Mouse (Mus musculus) brain, embryonic 14.5 days (tissue): ENCODE results near the gene Inf2. TPM values are rescaled to one million over a fixed set of nuclear protein-coding genes. Genes with fewer than 3 reads are reported as not detected.

Experiments
- DNase-seq: peaks from one replicate; pipeline ENCODE4 v3.0.0-alpha.2; 2011; ENCODE audit warnings: low read depth
- CTCF ChIP-seq: fragments of 200-500 bp; IDR thresholded peaks from 2 replicates; pipeline ENCODE4 v1.5.1; 2012; ENCODE audit warnings: inconsistent platforms, mild to moderate bottlenecking, moderate library complexity, borderline replicate concordance; ENCODE audit not compliant: insufficient read depth, insufficient read length; ENCODE audit errors: extremely low read depth
- POLR2A ChIP-seq: fragments of 200-500 bp; IDR thresholded peaks from 2 replicates; pipeline ENCODE4 v1.6.1; 2012; ENCODE audit warnings: mild to moderate bottlenecking, inconsistent platforms, borderline replicate concordance; ENCODE audit not compliant: poor library complexity, insufficient read depth, insufficient read length, severe bottlenecking; ENCODE audit errors: extremely low read depth
- polyA plus RNA-seq: library from polyadenylated mRNA; depleted of rRNA; stranded (reverse); fragments of >200 nt; gene quantifications from 2 replicates; pipeline ENCODE4 v1.2.3, GENCODE M21; 2012; rRNA removed

Gene Inf2
- polyA plus RNA-seq, 1 experiment, result 8.4 TPM

DNA sequence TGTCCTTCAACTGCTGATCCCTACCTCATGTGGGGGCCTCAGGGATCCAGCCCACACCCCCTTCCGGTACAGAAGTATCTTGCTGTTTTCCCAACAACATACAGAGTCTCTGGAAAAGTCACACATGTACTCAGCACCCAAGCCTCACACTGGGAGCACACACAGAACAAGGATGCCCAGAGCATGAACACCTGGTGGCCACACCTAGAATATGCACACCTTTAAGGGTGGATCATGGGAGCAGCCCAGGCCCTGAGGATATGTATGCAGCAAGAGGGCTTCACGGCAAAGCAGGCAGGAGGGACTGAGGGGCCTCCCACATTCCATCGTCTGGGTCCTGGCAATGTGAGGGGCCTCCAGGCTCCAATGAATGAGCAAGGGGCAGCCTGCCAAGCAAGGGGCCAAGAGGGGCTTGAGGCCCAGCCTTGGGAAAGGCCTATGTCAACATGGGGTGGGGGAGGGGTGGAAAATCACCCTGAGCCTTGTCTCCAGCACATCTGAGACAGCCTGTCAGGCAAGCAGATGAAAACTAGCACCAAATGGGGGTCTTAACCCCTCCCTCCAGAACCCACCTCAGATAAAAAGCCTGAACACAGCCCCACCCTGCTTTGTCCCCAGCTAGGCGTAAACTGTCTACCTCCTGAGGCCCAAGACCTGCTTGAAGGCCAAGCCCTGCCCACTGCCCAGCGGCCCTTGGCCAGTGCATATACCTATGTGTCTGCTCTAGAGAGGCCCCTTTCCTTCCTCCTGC is 72.2 kb downstream of the Inf2 start:
- peak; percentile 96 for DNase-seq

DNA sequence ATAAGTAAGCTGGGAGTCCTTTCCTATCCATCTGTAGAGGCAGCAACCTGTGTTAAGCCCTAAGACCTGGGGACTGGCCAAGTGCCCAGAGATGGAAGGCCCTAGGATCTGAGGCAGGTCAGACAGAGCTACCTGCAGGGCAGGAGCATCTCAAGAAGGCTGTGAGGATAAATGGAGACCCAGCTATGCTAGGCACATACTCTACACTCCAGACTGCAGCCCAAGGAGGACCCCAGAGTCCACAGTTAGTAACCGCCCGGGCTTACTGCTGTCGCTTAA is 72.7 kb downstream of the Inf2 start:
- DNase-seq, result no peak
- TF ChIP-seq POLR2A, result no peak
- no peak for TF ChIP-seq CTCF

More for the DNA sequence above, 72.2 kb downstream of the Inf2 start:
- TF ChIP-seq CTCF (no peak), POLR2A (no peak)

DNA sequence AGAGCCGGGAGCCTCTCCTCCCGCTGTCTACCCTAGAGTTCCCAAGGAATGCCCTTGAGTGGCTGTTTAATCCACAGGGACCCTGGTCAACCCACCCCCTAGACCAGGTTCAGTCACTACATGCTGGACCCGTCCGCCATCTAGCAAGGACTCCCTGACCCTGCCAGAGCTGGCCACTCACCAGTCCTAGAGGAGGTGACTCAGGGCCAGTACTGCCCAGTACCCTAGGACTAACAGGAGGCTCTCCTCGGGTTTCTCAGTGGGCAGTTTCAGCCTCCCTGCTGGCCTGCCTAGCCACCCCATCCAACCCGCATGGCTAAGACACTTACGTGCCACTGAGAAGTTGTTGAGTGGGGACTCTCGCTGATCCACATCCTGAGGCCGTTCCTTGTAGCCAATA is 73.3 kb downstream of the Inf2 start:
- DNase-seq, result no peak
- TF ChIP-seq CTCF, result no peak
- no peak for TF ChIP-seq POLR2A

DNA sequence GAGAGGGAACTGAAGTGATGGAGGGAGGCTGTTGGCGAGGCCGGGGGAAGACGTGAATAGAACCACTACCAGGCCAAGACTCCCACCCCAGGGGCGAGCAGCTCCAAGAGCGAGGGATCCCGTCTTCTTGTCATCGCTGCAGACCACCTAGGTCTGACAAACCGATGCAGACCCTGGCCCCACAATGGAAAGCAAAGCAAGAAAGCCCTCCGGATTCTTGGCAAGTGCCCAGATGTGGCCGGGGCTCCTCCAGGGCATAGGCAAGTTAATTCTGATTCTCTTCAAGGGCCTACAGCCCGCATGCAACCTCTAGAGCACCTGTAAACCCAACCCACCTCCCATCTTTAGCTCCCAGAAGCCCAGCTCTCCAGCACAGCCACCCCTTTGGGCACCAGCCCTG is 74.7 kb downstream of the Inf2 start:
- no peak for TF ChIP-seq POLR2A
- DNase-seq, result peak; percentile 47

DNA sequence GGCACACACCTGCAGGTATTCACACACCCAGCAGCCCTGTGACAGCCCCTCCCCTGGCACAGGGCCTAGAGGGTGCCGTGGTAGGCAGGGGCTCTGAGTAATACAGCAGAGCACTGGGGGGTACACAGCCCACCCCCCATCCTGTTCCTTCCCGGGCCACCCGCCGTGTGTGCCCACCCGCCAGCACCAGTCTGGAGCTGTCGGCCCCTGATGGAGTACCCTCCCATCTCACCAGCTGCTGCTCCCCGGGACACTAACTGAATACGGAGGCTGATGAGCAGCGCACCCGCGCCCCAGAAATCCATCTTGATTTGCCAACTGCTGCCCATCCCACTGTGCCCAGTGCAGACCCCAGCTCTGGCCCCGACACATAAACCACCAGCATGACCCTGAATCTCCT is 75.1 kb downstream of the Inf2 start:
- DNase-seq, result peak; percentile 72
- no peak for TF ChIP-seq POLR2A
- no peak for TF ChIP-seq CTCF

DNA sequence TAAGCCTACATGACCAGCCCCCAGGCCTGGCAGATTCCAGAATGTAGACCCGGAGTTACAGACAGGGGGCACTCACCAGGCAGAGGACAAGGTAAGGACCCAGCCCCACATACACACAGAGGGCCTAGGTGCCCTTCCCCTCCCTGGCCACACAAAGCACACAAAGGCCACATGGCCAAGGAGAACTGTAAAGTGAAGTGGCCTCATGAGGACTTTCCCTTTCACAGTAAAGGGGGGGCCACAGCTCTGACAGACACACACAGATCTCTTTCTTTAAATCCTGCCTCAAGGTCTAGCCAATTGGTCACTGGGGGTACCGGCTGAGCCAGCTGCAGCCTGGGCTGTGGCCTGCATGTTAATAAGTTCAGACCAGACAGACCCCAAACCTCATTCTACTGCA is 75.5 kb downstream of the Inf2 start:
- DNase-seq, result peak; percentile 91
- no peak for TF ChIP-seq POLR2A
- TF ChIP-seq CTCF, result peak; percentile 19; the same call in 1 of the 2 replicates

DNA sequence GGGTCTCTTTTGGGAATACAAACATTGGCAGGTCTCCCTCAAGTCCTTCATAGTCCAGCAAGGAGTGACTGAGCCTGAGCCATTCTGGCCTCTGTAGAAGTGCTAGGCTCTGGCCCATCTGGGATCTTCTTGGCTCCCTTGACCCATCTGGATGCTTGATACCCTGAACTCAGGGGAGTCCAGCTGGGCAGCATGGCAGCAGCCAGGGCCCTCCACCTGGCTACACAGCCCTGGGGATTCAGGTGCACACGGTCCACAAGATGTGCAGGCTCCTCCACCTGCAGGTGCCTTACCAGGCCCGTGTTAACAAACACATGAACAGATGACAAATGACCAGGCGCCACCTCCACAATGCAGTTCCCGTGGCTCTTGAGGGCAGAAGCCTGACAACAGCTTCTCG is 76.1 kb downstream of the Inf2 start:
- no peak for DNase-seq
- no peak for TF ChIP-seq POLR2A
- TF ChIP-seq CTCF, result no peak

Other genes with a start within 250 kb of the Inf2 start
- gene A530016L24Rik, start 99.3 kb upstream of the Inf2 start, polyA plus RNA-seq, result 0.04 and 0.11 TPM in 2 replicates
- 56.0 and 57.2 TPM in 2 replicates for gene Tmem179, start 72.0 kb upstream of the Inf2 start, polyA plus RNA-seq
- gene Adssl1, start 31.3 kb downstream of the Inf2 start, polyA plus RNA-seq, result 2.3 and 4.4 TPM in 2 replicates
- gene Siva1, start 55.9 kb downstream of the Inf2 start, polyA plus RNA-seq, result 57.4 and 98.6 TPM in 2 replicates
- gene Akt1, start 86.1 kb downstream of the Inf2 start, polyA plus RNA-seq, result 303 and 319 TPM in 2 replicates
- gene Zbtb42, start 90.0 kb downstream of the Inf2 start, polyA plus RNA-seq, result 2.6 and 5.0 TPM in 2 replicates
- 48.8 and 82.9 TPM in 2 replicates for gene Cep170b, start 131.7 kb downstream of the Inf2 start, polyA plus RNA-seq
- gene Pld4, start 171.9 kb downstream of the Inf2 start, polyA plus RNA-seq, result 6.5 and 6.8 TPM in 2 replicates
- 1.1 and 1.6 TPM in 2 replicates for gene Ahnak2, start 213.9 kb downstream of the Inf2 start, polyA plus RNA-seq
- gene Clba1, start 220.2 kb downstream of the Inf2 start, polyA plus RNA-seq, result 13.6 and 14.7 TPM in 2 replicates
- 42.3 and 71.4 TPM in 2 replicates for gene Cdca4, start 240.6 kb downstream of the Inf2 start, polyA plus RNA-seq